Mouse (Mus musculus) B cell, adult 2 months (primary cell): ENCODE data around the gene Gimd1.

Experiments used
- DNase-seq, 2 experiments: peaks; one replicate each; pipeline ENCODE4 v3.0.0; 2022

Gene Gimd1

GRCm38 (mm10) chr3:132629601-132630239 lies at the start of gene Gimd1:
Gene Gimd1, plus strand, starts transcription at chr3:132629820.
- DNase-seq = no peak

- DNase-seq = no peak
These were observed 48.4 kb upstream of the Gimd1 start for GRCm38 (mm10) chr3:132581198-132581597.

GRCm38 (mm10) chr3:132582339-132582738 lies 47.3 kb upstream of the Gimd1 start:
- no peak for DNase-seq

GRCm38 (mm10) chr3:132585122-132585972 lies 44.3 kb upstream of the Gimd1 start:
- no peak for DNase-seq

GRCm38 (mm10) chr3:132588146-132588545 lies 41.5 kb upstream of the Gimd1 start:
- no peak for DNase-seq

GRCm38 (mm10) chr3:132590010-132590409 lies 39.6 kb upstream of the Gimd1 start:
- no peak for DNase-seq

GRCm38 (mm10) chr3:132590604-132591003 lies 39.0 kb upstream of the Gimd1 start:
- DNase-seq = no peak

- no peak for DNase-seq
These were observed 879 bp upstream of the Gimd1 start for GRCm38 (mm10) chr3:132628741-132629140.

- DNase-seq = no peak
These were observed 3.6 kb downstream of the Gimd1 start for GRCm38 (mm10) chr3:132633261-132633660.

- no peak for DNase-seq
These were observed 7.5 kb downstream of the Gimd1 start for GRCm38 (mm10) chr3:132637080-132637479.

GRCm38 (mm10) chr3:132644071-132644470 lies 14.5 kb downstream of the Gimd1 start:
- no peak for DNase-seq

- no peak for DNase-seq
These were observed 17.2 kb downstream of the Gimd1 start for GRCm38 (mm10) chr3:132646814-132647213.

GRCm38 (mm10) chr3:132649368-132649767 lies 19.7 kb downstream of the Gimd1 start:
- DNase-seq = no peak

GRCm38 (mm10) chr3:132650191-132650590 lies 20.6 kb downstream of the Gimd1 start:
- DNase-seq = no peak

GRCm38 (mm10) chr3:132651776-132652175 lies 22.2 kb downstream of the Gimd1 start:
- DNase-seq = no peak

GRCm38 (mm10) chr3:132653959-132654358 lies 24.3 kb downstream of the Gimd1 start:
- no peak for DNase-seq

- no peak for DNase-seq
These were observed 26.3 kb downstream of the Gimd1 start for GRCm38 (mm10) chr3:132655955-132656354.

- DNase-seq = no peak
These were observed 47.9 kb downstream of the Gimd1 start for GRCm38 (mm10) chr3:132677494-132677893.

GRCm38 (mm10) chr3:132683447-132684230 lies 54.0 kb downstream of the Gimd1 start, which contains the start of gene Tbck:
Gene Tbck, plus strand, starts transcription at chr3:132684144.
- peak; percentile 95 to 96 for DNase-seq

- no peak for DNase-seq
These were observed 54.8 kb downstream of the Gimd1 start, which contains the start of gene Aimp1 for GRCm38 (mm10) chr3:132684231-132684928. Gene Aimp1, minus strand, starts transcription at chr3:132684370.
